Mouse (Mus musculus) ZHBTc4 (cell line): ENCODE data around the gene Slc29a1.
A peak's percentile ranks its signal among the peaks of the same experiment; 100 is the strongest.

Source experiments
- DNase-seq: peaks from one replicate; pipeline ENCODE4 v3.0.0-alpha.2; 2011; ENCODE audit warnings: low read depth, low spot score

The Slc29a1 gene

GRCm38 (mm10) chr17:45590410-45590809 is 9.0 kb downstream of the Slc29a1 start:
- no peak for DNase-seq

GRCm38 (mm10) chr17:45589844-45590243 is 9.6 kb downstream of the Slc29a1 start:
- no peak for DNase-seq

GRCm38 (mm10) chr17:45589236-45589635 is 10.2 kb downstream of the Slc29a1 start:
- DNase-seq: no peak

- no peak for DNase-seq
These were observed 11.0 kb downstream of the Slc29a1 start for GRCm38 (mm10) chr17:45588370-45588769.

GRCm38 (mm10) chr17:45586449-45586837 is 13.0 kb downstream of the Slc29a1 start:
- DNase-seq: peak; percentile 94

GRCm38 (mm10) chr17:45585725-45586448 is 13.5 kb downstream of the Slc29a1 start:
- peak; percentile 51 for DNase-seq

- peak; percentile 89 for DNase-seq
These were observed 14.3 kb downstream of the Slc29a1 start for GRCm38 (mm10) chr17:45584939-45585678.

- DNase-seq: peak; percentile 80
These were observed 15.1 kb downstream of the Slc29a1 start for GRCm38 (mm10) chr17:45584096-45584896.

- peak; percentile 82 for DNase-seq
These were observed 16.6 kb downstream of the Slc29a1 start for GRCm38 (mm10) chr17:45582715-45583355.

GRCm38 (mm10) chr17:45582188-45582587 is 17.2 kb downstream of the Slc29a1 start:
- DNase-seq: no peak

GRCm38 (mm10) chr17:45581567-45581983 is 17.8 kb downstream of the Slc29a1 start:
- DNase-seq: peak; percentile 86

- peak; percentile 45 for DNase-seq
These were observed 18.4 kb downstream of the Slc29a1 start for GRCm38 (mm10) chr17:45580958-45581477.

GRCm38 (mm10) chr17:45579554-45579953 is 19.9 kb downstream of the Slc29a1 start:
- DNase-seq: peak; percentile 71

GRCm38 (mm10) chr17:45578843-45579242 is 20.6 kb downstream of the Slc29a1 start:
- peak; percentile 77 for DNase-seq

- DNase-seq: no peak
These were observed 21.2 kb downstream of the Slc29a1 start for GRCm38 (mm10) chr17:45578242-45578641.

GRCm38 (mm10) chr17:45575123-45575897 is 24.1 kb downstream of the Slc29a1 start:
- no peak for DNase-seq

GRCm38 (mm10) chr17:45574129-45574761 is 25.2 kb downstream of the Slc29a1 start:
- DNase-seq: peak; percentile 85

GRCm38 (mm10) chr17:45573780-45574123 is 25.7 kb downstream of the Slc29a1 start:
- DNase-seq: peak; percentile 98

- DNase-seq: peak; percentile 98
These were observed 26.2 kb downstream of the Slc29a1 start, which contains the start of gene Hsp90ab1 for GRCm38 (mm10) chr17:45573087-45573779. TSS of gene Hsp90ab1 (minus strand) at chr17:45573271.
